Mouse (Mus musculus): ENCODE results near the gene Psmc3ip.

GRCm38 (mm10) chr11:101112186-101112585 lies 16.9 kb upstream of the Psmc3ip start:
- TF ChIP-seq CTCF (IDR thresholded peaks at IDR 0.05; ENCODE audit: low read depth) (no peak), EP300 (IDR thresholded peaks at IDR 0.05; ENCODE audit: low read depth) (no peak)

All from liver, embryonic 14.5 days (tissue).